Mouse (Mus musculus) spleen, adult 2 months (tissue): ENCODE measurements around the gene Cacna1e.

Experiments
- CTCF ChIP-seq: fragments of 200-500 bp; IDR thresholded peaks from 2 replicates; pipeline ENCODE4 v1.5.1; 2011; ENCODE audit warnings: mild to moderate bottlenecking, inconsistent platforms; ENCODE audit not compliant: insufficient read depth, insufficient read length, insufficient replicate concordance; ENCODE audit errors: extremely low read depth
- POLR2A ChIP-seq: fragments of 200-500 bp; IDR thresholded peaks from 2 replicates; pipeline ENCODE4 v1.6.1; 2011; ENCODE audit warnings: low read depth, low read length, inconsistent platforms

- TF ChIP-seq CTCF (no peak), POLR2A (no peak)
Observed at GRCm38 (mm10) chr1:154788491-154788890, 95.8 kb downstream of the Cacna1e start.
